In genomic region chr10:81356991-81357844, GRCm38 (mm10) we compare ENCODE assay signal across 8 mouse cellular contexts. TPM values are rescaled to one million over a fixed set of nuclear protein-coding genes. Genes with fewer than 3 reads are reported as not detected.
DNase-seq lines count a peak whose midpoint lies in the region; ATAC-seq lines count a peak whose summit lies in the region.

Gene Mfsd12, plus strand, starts transcription at chr10:81357491.

- no peaks in the 10 kb centered on the region for H3K9me3 ChIP-seq in hindbrain, embryonic 13.5 days

- peak within 1 kb of the TSS; percentile 83 for H3K9ac ChIP-seq in hindbrain, embryonic 13.5 days

- peaks cover 14% of the 10 kb centered on the region for H3K27me3 ChIP-seq in hindbrain, embryonic 13.5 days

- ATAC-seq in hindbrain, embryonic 13.5 days (ENCODE audit: low FRiP score): peak; percentile 92

- H3K36me3 ChIP-seq in hindbrain, embryonic 13.5 days: peaks cover 10% of the 10 kb centered on the region

- H3K4me3 ChIP-seq in hindbrain, embryonic 13.5 days: peak within 1 kb of the TSS; percentile 59

- WGBS in hindbrain, embryonic 13.5 days: 2% methylated on average over 79 of the region's 79 CpGs

- DNase-seq in R1 (ENCODE audit: low read depth, low spot score): peak; percentile 85
- DNase-seq in cerebellum, postnatal 25 days: peak; percentile 93 to 97
- DNase-seq in frontal cortex, postnatal 25 days (ENCODE audit: low spot score in 2 of 2): peak; percentile 75 to 84
- peak; percentile 84 for DNase-seq in layer of hippocampus, postnatal 25 days (ENCODE audit: extremely low spot score in 1 of 2, low spot score in 1 of 2)
- DNase-seq in lung, postnatal 25 days (ENCODE audit: low spot score): peak; percentile 92
- peak; percentile 62 for DNase-seq in retina, adult 2 months (ENCODE audit: low read depth, low spot score)
- peak; percentile 91 for DNase-seq in thymus, postnatal 25 days

- peaks cover 32% of the 10 kb centered on the region for H3K4me1 ChIP-seq in hindbrain, embryonic 13.5 days (replicated peaks)

- H3K27ac ChIP-seq in hindbrain, embryonic 13.5 days: peak within 1 kb of the TSS; percentile 45; the same call in 1 of the 2 replicates

- peak within 1 kb of the TSS; percentile 91 for H3K4me2 ChIP-seq in hindbrain, embryonic 13.5 days

RNA-seq across cellular contexts. Expression of gene Mfsd12, which starts in this region (rescaled TPM):
- 11.9 and 12.4 TPM in 2 replicates for polyA plus RNA-seq in hindbrain, embryonic 13.5 days (2015; fragmentation: Nextera tagmentation; extraction: Ambion mirVana)
- 10 to 100 TPM; 46.6 to 50.7 TPM for total RNA-seq in layer of hippocampus, postnatal 25 days (2021)

Comparison
In these comparisons a context has a peak if more than half of its experiments do, and no peak if none do; other contexts are left out.
1. Peak in every context shown above with its lines: DNase-seq, ATAC-seq, H3K4me3 ChIP-seq and H3K27ac ChIP-seq.